Mouse (Mus musculus) fibroblast of lung, adult 2 months (primary cell): Measurements from ENCODE around the gene Peak1.
A peak's percentile ranks its signal among the peaks of the same experiment; 100 is the strongest.

Experiments used
- DNase-seq: peaks from one replicate; pipeline ENCODE4 v3.0.0-alpha.2; 2011; ENCODE audit warnings: low read depth

Gene Peak1

DNA sequence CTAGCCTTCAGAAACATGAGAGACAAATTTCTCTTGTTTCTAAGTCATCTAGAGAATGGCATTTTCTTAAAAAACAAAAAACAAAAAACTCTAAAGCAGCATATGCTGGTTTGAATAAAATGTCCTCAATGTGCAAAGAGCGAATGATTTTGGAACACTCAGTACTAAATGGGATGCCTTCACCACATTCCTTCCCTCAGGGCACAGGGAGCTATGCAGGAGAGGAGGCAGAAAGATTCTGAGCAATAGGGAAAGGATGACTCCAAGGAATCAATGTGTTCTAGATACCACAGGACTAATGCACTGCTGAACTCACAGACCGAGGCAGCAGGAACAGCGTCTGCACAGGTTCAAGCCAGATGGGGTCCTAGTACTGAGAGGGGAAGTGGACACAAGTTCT is 103.5 kb downstream of the Peak1 start:
- no peak for DNase-seq

DNA sequence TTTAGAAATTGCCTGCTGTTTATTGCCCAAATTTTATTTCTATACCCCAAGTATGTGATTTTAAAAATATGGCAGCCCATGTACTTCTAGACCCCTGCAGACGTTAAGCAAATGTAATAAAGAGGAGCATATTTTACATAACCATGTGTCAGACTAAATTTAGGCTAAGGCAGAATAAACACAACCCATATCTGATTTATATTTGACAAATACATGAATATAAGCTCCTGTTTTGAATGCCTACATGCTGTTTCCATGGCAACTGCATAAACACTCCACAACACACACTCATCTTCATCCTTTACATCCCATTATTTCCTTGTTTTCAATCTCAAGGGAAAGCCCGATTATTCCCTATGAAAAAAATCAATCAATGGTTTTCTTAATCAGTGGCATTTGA is 108.8 kb downstream of the Peak1 start:
- DNase-seq: no peak

DNA sequence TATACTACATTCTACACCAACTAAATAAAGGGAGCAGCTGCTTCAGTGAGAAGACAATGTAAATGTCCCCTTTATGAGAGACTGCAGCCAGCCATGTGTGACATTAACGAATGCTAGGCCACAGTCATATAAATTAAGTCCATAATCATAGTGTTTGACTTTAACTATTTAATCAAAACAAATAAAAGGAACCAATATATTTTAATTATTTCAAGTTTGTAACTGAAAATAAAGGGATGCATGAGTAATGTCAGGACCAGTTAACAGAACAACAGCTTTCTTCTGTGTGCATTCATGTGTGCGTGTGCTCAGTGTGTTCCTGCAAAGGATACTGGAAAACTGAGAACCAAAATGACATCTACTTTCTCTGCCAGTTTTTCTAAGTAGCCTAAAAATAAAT is 113.3 kb downstream of the Peak1 start:
- no peak for DNase-seq

DNA sequence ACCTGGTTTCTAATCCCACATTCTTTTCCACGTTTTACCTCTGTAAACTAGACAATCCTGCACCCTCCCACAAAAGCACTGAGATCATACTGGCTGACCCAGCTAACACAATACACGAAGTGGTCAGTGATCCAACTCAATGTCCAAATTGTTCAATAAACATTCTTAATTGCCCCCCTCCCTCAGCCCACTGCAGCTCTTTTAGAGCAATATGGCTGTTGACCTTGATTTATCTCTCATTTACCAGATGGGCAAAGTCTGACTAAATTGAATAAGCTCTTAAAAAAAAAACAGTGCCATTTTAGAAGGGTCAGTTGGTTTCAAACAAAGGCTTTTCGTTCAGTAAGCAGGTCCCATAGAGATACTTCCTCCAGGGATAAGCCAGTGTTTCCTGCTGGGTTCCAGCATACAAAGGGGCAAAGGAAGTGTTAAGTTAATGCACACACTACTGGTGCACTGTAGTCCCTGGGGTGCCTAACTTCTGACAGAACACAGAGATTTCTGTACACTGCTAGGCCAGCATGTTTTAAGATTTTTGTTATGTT is 114.9 kb downstream of the Peak1 start:
- DNase-seq: no peak

DNA sequence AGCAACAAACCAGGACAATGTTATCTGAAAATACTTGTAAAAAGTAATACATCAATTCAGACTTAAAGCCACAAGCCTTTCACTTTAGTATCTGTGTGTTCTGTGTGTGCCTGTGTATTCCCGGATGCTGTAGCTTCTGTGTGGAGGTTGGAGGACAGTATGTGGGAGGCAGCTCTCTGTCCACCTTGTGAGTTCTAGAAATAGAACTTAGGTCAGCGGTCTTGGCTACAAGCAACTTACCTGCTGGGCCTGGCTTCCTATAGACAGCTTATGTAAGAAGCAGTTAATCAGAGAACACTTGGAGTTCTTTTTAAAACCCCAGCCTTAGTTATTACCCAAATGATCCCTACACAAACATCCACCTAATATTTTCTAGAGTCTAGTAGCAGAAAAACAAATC is 127.8 kb downstream of the Peak1 start:
- DNase-seq: no peak

DNA sequence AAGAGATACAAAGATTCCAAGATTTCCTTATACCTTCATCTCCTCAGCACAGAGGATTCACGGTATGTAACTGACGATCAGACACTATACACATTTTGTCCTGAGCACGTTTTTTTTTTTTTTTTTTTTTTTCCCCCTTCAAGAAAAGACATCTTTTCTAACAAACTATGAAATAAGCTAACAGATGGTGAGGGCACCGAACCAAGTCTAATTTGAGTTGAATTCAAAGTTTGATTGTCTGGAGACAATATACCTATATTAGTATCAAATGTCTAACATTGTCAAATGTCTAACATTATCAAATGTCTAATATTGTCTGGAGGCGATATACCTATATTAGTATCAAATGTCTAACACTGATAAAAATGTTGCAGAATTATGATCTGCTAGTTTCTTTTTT is 135.4 kb downstream of the Peak1 start:
- DNase-seq: no peak

DNA sequence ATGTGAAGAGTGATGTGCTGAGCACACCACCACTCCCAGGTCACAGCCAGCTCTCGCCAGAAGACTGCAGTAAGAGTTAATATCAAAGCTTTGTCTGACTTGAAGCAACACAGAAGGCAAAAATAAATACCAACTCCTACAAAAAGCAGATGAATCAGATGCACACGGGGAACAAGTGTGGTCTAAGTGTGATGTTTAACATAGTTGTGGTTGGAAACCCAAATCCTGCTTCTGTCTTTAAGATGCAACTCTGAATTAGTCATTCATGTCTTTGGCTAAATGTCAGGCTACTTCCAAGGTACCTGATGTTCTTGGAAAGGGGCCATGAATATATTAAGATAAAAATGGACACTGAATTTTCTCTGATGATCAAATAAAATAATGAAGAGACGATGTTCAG is 144.3 kb downstream of the Peak1 start:
- peak; percentile 57 for DNase-seq

DNA sequence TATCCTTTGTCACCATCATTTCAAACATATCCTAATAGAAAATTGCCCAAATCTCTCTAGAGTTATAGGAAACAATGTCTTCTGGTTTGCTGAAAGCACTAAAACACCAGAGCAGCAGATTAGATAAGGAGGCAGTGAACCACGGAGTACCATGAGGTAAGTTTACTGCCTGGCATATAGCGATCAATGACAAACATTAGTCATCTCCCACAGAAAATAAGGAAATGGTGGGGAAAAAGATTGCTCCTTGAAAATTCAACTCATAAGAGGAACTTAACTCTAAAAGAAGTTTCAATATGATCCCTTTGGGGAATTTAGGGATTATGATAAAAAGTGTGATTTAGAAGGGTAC is 145.6 kb downstream of the Peak1 start:
- DNase-seq: no peak

DNA sequence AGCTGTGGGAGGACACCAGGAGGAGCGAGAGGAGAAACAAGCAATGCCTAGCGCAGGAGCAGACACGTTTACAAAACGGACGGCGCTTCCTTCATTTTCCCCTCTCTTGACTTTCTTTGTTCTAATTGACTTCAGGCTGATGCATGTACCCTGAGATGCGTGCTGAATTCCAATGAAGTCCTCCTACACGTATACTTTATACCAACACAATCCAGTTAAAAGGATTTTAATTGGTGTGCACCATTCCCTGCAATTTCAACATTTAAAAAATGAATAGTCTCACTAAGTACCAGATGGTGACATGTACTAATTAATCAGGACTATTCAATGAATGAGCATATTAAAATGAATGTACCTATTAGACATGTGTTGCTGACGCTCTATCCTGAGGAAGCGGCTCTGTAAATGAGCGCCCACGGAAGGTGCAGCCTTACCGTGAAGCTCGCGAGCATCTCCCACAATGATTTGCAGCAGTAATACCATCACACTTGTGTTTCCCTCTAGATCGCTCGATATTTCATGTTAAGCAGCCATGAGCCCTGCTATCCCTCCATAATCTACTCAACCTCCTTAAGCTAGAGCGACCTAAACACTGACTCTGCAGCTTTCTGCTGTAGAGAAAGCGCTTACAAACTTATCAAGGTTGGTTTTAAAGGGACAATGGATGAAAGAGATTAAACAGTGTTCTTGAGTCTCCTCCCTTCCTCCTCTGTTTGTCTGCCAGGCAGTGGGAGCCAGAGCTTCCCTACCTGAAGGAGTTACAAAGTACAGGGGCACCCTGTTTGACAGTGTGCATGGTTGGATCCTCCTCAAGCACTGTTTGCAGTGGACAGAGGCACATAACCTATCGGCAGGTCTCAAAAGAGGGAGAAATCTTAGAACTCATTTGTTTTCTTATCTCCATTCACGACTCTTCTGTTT is 146.3 kb downstream of the Peak1 start:
- no peak for DNase-seq

DNA sequence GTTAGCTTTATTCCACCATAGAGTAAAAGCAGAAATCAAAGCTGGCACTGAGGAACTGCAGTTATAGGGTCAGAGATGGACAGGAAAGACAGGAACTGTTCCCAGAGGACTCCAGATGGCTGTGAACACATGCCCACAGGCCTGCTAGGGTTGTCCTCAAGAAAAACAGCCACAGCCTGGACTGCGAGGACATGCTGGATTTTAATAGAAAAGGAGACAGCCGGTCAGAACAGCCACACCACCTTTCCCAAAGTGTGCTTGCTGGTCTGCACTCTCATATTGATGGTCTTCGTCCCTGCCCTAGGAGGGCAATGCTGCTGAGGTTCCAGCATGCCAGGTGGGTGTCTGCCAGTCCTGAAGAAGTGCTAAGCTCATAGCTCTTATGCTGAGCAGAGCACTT is 148.8 kb downstream of the Peak1 start:
- no peak for DNase-seq

DNA sequence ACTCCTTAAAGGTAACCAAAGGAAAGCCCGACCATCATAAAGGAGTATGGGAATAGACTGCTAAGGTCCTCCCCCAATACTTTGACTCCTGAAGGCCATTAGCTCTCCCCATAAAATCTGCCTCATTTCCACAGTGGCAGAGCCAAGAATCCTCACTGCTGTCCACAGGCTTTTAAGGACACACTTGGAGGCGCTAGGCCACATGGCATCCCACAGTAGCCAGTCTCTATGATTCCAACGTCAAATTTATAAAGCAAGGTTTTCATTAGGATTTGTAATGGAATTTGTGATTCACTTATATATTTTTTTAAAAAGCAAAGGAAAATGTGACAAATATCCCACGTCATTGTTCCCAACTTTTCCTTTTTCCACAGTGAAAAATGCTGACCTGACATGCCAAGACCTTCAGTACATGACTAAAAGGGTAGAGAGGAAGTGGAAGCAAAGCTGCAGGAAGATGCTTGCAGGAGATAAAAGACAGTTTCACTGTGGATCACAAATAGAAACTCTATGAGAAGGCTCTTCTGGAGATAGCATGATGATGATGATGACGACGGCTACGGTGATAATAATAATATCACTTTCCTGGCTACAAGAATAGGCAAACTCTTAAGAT is 151.6 kb downstream of the Peak1 start:
- no peak for DNase-seq

DNA sequence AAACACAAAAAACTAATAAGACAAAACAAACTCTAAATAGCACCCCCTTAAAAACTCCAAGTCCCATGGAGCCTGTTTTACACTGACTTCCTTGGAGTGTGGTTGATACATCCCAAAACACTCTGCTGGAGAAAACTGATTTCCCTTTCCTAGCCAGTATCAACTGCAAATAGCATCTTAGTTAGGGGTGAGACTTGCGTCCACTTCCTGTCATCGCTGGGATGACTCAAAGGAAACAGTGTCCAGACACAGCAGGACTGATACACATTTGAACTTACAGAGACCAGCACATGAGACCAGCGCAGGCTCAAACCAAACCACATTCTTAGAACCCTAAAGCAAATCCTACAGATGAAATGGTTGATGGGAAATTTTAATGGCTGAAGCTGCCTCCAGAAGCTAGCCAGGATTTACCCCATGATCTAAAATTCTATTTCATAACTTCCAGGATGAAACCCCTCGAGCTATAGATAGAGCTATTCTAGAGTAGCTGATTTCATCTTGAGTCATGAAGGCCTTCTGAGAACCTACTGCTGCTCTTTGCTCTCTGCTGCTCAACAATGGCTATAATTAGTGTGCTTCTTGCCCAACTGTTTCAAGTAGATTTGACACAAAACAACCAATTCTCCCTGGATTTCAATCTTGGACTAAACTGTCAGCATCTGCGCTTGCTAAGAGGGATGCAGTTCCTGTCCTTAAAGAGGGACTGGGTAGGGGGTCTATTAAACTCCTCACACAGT is 152.2 kb downstream of the Peak1 start:
- no peak for DNase-seq

DNA sequence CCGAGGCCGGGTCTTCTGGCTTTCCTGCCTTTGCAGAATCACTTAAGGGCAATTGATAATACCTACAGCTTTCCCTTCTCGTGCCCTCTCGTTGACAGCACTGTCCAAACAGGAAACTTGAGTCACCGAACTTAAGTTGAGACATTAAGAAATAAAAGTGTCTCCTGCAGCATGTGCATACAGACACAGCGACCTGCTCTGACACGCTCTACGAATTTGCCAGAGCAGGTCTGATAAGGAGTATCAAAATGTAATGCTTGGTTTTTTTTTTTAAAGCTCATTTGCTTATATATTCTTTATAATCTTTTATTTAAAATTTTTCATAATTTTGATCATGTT is 152.9 kb downstream of the Peak1 start:
- no peak for DNase-seq

DNA sequence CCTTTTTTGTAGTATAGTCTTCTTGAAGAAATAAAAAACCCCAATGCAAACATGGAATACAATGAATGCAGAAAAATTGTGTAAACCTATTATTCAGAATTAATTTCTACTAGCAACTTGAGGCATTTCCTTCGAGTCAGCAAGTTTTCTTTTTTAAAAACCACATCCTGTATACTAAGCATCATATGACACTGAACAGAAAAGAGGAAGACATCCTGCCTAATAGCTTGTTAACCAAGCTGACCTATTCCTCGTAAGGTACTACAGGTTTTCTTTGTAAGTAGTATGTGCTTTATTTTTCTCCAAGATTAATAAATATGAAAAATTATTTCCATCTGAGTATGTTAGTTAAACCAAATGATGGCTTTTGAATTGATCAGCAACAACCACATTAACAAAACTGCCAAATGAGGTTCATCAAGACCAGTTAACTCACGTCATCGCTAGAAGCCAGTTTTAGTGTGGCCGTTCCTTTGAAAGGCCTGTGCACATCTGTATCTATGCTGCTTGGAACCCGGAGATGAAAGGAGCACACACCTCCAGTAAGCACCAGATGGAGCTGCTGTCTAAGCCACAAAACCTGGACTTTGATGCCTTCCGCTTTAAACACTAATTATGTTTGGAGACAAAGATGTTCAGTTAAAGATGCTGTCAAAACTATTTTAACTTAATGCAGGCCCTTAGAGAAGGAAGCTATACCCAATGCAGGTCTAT is 153.4 kb downstream of the Peak1 start:
- no peak for DNase-seq

DNA sequence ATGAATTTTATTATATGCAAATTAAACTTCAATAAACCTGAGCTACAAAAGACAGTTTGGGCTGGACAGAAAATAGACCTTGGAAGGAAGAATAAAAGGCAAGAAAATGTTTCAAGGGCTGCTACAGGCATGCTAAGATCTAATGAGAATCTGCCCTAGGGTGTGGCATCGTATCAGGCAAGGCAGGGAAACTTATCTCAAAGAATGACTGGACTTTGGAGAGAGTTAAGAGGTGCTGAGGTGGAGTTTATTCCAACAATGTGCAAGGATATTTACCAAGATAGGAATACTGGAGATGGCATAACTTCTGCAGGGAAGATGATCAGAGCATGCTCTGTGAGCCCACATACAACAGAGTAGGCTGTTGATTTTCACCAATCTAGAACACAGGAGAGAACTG is 154.8 kb downstream of the Peak1 start:
- no peak for DNase-seq

DNA sequence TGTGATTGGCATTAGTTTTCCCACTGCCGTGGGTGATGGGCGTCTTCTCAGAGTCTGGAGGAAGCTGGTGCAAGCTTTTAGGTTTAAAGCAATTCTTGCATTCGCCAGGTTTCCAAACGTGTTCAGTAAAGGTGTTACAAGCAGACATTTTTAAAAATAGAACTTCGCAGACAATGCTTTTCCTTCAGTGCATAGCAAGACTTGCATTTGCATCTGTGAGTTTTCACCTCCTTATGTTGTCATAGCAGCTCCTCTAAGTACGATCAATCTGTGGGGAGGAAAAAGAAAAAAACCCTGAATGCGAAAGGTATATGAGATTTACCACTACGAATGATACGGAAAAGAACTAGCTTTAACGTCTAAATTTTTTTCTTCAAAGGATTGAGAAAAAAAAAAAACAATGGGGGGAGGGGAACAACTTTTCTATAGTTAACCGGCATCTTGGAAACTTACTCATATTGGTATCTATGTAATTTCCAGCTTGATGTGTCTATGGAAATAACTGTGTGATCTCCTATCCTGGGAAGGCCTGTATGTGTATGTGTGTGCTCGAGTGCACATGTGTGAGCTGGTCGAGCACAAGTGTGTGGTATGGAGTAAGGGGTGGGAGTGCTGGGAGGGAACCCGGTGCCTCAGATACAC is 157.3 kb downstream of the Peak1 start:
- no peak for DNase-seq

DNA sequence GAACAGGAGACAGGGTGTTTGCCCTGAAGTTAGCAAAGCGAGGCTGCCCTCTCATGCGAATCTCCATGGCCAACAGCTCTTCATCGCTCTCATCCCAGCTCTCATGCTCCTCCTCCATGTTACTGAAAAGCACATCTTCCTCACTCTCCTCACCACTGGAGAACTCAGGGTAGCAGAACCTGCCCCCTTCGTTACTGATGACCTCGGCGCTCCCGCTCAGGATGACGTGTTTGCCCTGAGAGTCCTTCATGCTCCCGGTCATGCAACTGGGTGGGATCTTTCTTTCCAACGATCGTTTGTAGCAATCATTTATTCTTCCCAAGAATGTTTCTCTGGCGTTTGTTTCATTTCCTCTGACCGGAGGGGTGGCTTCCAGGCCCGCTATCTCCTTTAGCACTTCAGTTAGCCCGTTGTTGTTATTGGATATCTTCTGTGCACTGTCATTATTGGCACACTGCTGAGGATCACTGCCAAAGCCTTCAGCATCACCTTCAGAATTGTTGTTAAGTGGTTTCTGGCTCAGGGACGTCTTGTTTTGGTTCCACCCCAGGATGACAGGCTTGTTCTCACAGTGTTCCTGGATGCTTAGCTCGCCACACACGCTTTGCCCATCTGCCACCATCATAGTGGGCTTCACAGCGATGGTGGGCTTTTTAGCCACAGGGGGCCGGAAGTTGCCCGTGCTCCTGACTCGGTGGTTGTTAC is 157.9 kb downstream of the Peak1 start:
- DNase-seq: no peak

DNA sequence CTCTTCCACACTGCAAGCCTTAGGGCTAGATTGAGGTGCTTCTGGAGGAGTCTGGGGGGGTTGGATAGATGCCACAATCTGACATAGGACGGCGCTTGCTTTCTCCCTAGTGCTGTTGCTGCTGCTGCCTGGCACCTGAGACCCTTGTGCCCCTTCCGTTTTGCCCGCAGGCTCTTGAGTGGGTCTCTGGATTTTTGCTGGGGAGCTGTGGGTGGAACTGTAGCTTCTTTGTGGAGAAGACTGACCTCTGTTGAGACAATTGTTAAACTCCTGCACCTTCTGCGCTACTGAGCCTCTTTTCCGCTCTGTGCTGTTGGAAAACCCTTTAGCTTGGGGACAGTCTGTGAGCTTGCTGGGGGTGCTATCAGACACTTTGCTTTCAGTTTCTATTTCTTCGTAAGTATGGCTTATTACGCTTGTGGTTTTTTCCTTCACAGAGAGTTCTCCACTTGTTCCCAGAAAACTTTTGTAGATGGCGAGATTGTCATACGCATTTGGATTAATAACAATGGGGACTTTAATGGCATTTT is 159.5 kb downstream of the Peak1 start:
- no peak for DNase-seq

DNA sequence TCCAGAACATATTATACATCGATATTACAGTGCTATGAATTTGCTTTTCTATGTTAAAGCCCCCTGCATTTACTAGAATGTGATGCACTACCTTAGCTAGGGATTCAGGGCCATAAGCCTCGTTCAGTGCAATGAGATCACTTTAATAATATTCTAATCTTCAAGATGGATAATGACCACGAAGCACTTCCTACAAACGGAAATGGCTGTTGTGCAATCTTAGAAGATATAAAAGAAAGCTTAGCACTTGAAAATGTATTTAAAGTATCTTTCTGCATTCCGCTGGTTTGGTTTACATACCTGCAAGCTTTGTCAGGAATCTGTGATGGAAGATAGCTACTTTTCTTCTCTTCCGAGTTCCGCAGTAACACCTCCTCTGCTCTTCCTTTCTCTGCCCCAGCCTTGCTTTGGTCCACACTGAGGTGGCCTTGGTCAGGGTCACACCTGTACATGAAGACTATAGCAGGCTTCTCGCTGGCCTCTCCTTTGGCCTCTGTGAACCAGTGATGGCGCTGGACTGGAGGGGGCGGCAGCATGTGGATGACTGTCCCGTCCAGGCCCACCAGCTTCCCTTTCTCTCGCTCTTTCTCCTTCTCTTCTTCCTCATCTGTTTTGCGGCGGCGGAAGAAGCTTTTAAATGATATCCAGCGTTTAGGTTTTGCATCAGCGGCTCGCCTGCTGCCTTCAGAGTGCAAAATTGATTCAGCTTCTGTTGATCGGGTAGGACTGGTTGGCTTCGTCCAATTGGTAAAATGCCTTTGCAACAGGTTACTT is 160.5 kb downstream of the Peak1 start:
- DNase-seq: no peak
